Mouse (Mus musculus) limb, embryonic 14.5 days (tissue): Measurements from ENCODE around the gene Arl6ip5. TPM values are rescaled to one million over a fixed set of nuclear protein-coding genes. Genes with fewer than 3 reads are reported as not detected.

Source experiments
- ATAC-seq: fragments of 200-750 bp; cut with Nextera tagmentation; 2 replicates; pipeline ENCODE4 v1.8.0; 2017; ENCODE audit warnings: low read depth, moderate number of reproducible peaks, moderate TSS enrichment; ENCODE audit not compliant: low FRiP score
- DNase-seq: peaks from one replicate; pipeline ENCODE4 v3.0.0-alpha.2; 2015; ENCODE audit warnings: low spot score
- H3K27ac ChIP-seq: fragments of 300-500 bp; sonication (generic); replicated peaks from 2 replicates; pipeline ENCODE4 v1.5.1; 2014; ENCODE audit warnings: low read depth, mild to moderate bottlenecking, low read length, moderate library complexity, mixed read lengths
- H3K27me3 ChIP-seq: fragments of 300-500 bp; sonication (generic); 2 replicates; pipeline ENCODE4 v1.6.1; 2014; ENCODE audit warnings: low read length, mixed read lengths; ENCODE audit not compliant: control insufficient read depth, insufficient read depth
- H3K36me3 ChIP-seq: fragments of 300-500 bp; sonication (generic); 2 replicates; pipeline ENCODE4 v1.6.1; 2014; ENCODE audit warnings: mild to moderate bottlenecking, low read length, moderate library complexity, mixed read lengths; ENCODE audit not compliant: control insufficient read depth, insufficient read depth
- H3K4me1 ChIP-seq: fragments of 300-500 bp; sonication (generic); 2 replicates; pipeline ENCODE4 v1.6.1; 2014; ENCODE audit warnings: antibody characterized with exemption, low read length, mixed read lengths; ENCODE audit not compliant: control insufficient read depth, insufficient read depth
- H3K4me2 ChIP-seq: fragments of 300-500 bp; sonication (generic); replicated peaks from 2 replicates; pipeline ENCODE4 v1.6.1; 2014; ENCODE audit warnings: low read depth, mild to moderate bottlenecking, low read length, moderate library complexity; ENCODE audit not compliant: severe bottlenecking
- H3K4me3 ChIP-seq: fragments of 300-500 bp; sonication (generic); replicated peaks from 2 replicates; pipeline ENCODE4 v1.5.1; 2014; ENCODE audit warnings: low read length
- H3K9ac ChIP-seq: fragments of 300-500 bp; sonication (generic); 2 replicates; pipeline ENCODE4 v1.6.1; 2014; ENCODE audit warnings: mild to moderate bottlenecking, low read depth, low read length, moderate library complexity; ENCODE audit not compliant: severe bottlenecking
- H3K9me3 ChIP-seq: fragments of 300-500 bp; sonication (generic); 2 replicates; pipeline ENCODE4 v1.6.1; 2016; ENCODE audit warnings: low read length; ENCODE audit not compliant: control insufficient read depth
- POLR2A ChIP-seq: fragments of 200-500 bp; IDR thresholded peaks from 2 replicates; pipeline ENCODE4 v1.8.0; 2012; ENCODE audit warnings: inconsistent platforms, mild to moderate bottlenecking, moderate library complexity, borderline replicate concordance; ENCODE audit not compliant: insufficient read depth, insufficient read length; ENCODE audit errors: extremely low read depth
- WGBS: fragments of 180-500 bp; shearing (Covaris S2); extraction: QIAGEN DNeasy Blood & Tissue Kit; methylation state at CpG from one replicate; pipeline ENCODE4 v1.1.7; 2014; 5-methylcytosine and 5-hydroxymethylcytosine counted together
- polyA plus RNA-seq, 2 experiments: library from polyadenylated mRNA; depleted of rRNA in 1 of 2; stranded (reverse) in 1 of 2; unstranded in 1 of 2; fragments of >200 nt; fragmentation: Nextera tagmentation in 1 of 2; extraction: Ambion mirVana in 1 of 2; gene quantifications; 2 replicates each; pipeline versions ENCODE4 v1.2.1 to v1.2.3; 2012 to 2014

The Arl6ip5 gene
- polyA plus RNA-seq, 2 experiments = 49.1 to 81.3 TPM

DNA sequence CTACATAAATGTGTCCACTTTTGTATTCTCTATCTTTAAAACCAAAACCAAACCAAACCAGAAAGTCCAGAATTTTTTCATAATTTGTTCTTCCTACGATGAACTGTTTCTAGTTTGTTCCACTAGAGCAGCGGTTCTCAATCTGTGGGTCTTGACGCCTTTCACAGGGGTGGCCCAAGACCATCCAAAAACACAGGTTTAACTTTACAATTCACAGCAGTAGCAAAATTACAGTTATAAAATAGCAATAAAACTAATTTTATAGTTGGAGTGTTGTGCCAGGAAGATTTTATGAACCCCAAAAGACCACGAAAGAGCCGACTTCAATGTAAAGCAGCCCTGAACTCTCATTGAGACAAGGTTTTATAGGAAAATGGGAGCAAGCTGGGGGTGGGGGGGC lies 25.6 kb downstream of the Arl6ip5 start:
- Histone ChIP-seq H3K27me3 (peaks cover 53% of the 10 kb centered on the region), H3K4me3 (no peak overlapping the region), H3K36me3 (peaks cover 17% of the 10 kb centered on the region; the same call in 1 of the 2 replicates), H3K9ac (no peak overlapping the region), H3K4me1 (no peaks in the 10 kb centered on the region; the same call in 1 of the 2 replicates), H3K27ac (no peak overlapping the region), H3K4me2 (no peak overlapping the region), H3K9me3 (peaks cover 3% of the 10 kb centered on the region; the same call in 1 of the 2 replicates)
- no peak for ATAC-seq
- 35% methylated on average over 5 of the region's 5 CpGs for WGBS
- DNase-seq = peak; percentile 40
- no peak for TF ChIP-seq POLR2A

- H3K27me3 ChIP-seq = peaks cover 34% of the 10 kb centered on the region
- H3K4me2 ChIP-seq = no peak overlapping the region
- H3K27ac ChIP-seq = no peak overlapping the region
- TF ChIP-seq POLR2A = no peak
- no peak for DNase-seq
- H3K4me3 ChIP-seq = no peak overlapping the region
- H3K9ac ChIP-seq = no peak overlapping the region
- 89% methylated on average over 6 of the region's 6 CpGs for WGBS
- peaks cover 3% of the 10 kb centered on the region; the same call in 1 of the 2 replicates for H3K9me3 ChIP-seq
- H3K36me3 ChIP-seq = 0 out of 2 replicates have a peak, but pooled peaks cover under 1% of the 10 kb centered on the region
- no peaks in the 10 kb centered on the region; the same call in 1 of the 2 replicates for H3K4me1 ChIP-seq
- ATAC-seq = no peak
Observed at GRCm38 (mm10) chr6:97239360-97239759, 28.9 kb downstream of the Arl6ip5 start.

DNA sequence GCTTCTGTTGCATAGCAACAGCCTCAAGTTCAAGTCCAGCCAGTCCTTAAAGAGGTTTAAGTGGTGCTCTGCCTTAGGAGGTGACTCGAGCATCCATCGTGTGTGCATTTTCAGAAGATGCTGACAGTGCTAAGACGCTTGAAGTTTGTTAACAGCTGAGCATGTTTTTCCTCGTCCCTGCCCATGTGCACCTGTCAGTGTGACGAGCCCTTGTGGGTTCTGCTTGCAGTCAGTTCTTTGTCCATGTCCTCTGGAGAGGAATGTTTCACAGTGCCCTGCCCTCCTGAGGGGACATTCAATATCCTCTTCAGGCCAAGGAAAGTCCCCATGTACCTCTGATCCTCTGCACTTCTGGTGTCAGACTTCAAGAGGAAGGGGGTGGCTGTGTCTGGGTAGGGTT lies 29.6 kb downstream of the Arl6ip5 start:
- Histone ChIP-seq H3K27ac (no peak overlapping the region), H3K27me3 (peaks cover 27% of the 10 kb centered on the region), H3K4me2 (no peak overlapping the region), H3K36me3 (no peaks in the 10 kb centered on the region), H3K4me3 (no peak overlapping the region), H3K9me3 (peaks cover 3% of the 10 kb centered on the region; the same call in 1 of the 2 replicates), H3K4me1 (no peaks in the 10 kb centered on the region; the same call in 1 of the 2 replicates), H3K9ac (no peak overlapping the region)
- ATAC-seq (peak; percentile 53; the same call in 1 of the 2 replicates), DNase-seq (no peak)
- TF ChIP-seq POLR2A = no peak
- 83% methylated on average over 5 of the region's 5 CpGs for WGBS

- H3K27me3 ChIP-seq = peaks cover 19% of the 10 kb centered on the region
Observed at GRCm38 (mm10) chr6:97242522-97242921, 32.0 kb downstream of the Arl6ip5 start.

GRCm38 (mm10) chr6:97245200-97245599 lies 34.7 kb downstream of the Arl6ip5 start:
- no peaks in the 10 kb centered on the region for H3K4me1 ChIP-seq
- H3K9ac ChIP-seq = no peak overlapping the region
- ATAC-seq (no peak), DNase-seq (no peak)
- no peak overlapping the region for H3K4me3 ChIP-seq
- no peaks in the 10 kb centered on the region for H3K9me3 ChIP-seq
- H3K36me3 ChIP-seq = no peaks in the 10 kb centered on the region
- no peaks in the 10 kb centered on the region for H3K27me3 ChIP-seq
- no peak for TF ChIP-seq POLR2A
- no peak overlapping the region for H3K4me2 ChIP-seq
- H3K27ac ChIP-seq = no peak overlapping the region

More at GRCm38 (mm10) chr6:97242522-97242921, 32.0 kb downstream of the Arl6ip5 start:
- Histone ChIP-seq H3K9me3 (peaks cover 3% of the 10 kb centered on the region; the same call in 1 of the 2 replicates), H3K4me2 (no peak overlapping the region), H3K4me1 (no peaks in the 10 kb centered on the region), H3K27ac (no peak overlapping the region), H3K9ac (no peak overlapping the region), H3K36me3 (no peaks in the 10 kb centered on the region), H3K4me3 (no peak overlapping the region)
- DNase-seq (no peak), ATAC-seq (no peak)
- no peak for TF ChIP-seq POLR2A
- WGBS = 90% methylated on average over 4 of the region's 4 CpGs
